Mouse (Mus musculus): ENCODE measurements around the gene Mst1. TPM values are rescaled to one million over a fixed set of nuclear protein-coding genes. Genes with fewer than 3 reads are reported as not detected.

Gene Mst1
- total RNA-seq (2021), result under 1 TPM in 1 of 2 experiments, not detected in 1; 0.11 TPM
- long read RNA-seq, experiment 1, result 0 reads
- long read RNA-seq, experiment 2, partial matches to known transcripts, result 0 of 1 reads
- long read RNA-seq, experiment 2, other reads (novel, unspliced or antisense), result 1 of 1 reads

DNA sequence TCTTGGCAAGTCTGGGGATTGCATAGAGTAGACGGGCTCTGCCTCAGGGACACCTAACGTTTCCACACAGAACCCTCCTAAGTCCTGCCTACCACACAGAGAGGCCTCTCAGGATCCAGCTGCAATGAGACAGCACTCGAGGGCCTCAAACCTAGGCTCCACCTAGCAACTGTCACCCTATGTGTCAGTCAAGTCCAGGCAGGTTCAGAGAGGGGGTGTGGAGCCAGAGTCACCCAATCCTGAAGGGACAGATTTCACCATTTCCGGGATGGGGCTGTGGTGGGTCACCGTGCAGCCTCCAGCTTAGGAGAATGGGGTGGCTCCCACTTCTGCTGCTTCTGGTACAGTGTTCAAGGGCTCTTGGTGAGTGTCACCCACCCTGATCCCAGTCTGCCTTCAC, at the start of gene Mst1:
Gene Mst1, plus strand, starts transcription at position 269 of the 400 bp plus-strand sequence.
- no peak for DNase-seq

DNA sequence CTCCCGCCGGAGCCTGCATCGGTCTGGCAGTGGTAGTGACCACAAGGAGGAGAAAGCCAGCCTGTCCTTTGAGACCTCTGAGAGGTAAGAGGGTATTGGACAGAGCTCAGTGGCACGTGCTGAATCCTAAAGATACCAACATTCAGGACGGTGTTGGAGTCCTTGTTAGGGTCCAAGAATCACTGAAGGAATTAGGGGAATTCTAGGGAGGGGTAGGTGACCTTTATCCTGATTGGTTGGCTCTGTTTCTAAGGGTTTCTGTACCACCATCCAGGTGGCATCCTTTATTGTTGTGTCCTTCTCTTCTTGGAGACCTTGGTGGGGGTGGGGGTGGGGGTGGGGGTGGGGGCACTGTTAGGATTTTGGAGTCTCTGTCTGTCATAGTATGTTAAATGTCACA, 48.1 kb upstream of the Mst1 start:
- DNase-seq, result no peak

DNA sequence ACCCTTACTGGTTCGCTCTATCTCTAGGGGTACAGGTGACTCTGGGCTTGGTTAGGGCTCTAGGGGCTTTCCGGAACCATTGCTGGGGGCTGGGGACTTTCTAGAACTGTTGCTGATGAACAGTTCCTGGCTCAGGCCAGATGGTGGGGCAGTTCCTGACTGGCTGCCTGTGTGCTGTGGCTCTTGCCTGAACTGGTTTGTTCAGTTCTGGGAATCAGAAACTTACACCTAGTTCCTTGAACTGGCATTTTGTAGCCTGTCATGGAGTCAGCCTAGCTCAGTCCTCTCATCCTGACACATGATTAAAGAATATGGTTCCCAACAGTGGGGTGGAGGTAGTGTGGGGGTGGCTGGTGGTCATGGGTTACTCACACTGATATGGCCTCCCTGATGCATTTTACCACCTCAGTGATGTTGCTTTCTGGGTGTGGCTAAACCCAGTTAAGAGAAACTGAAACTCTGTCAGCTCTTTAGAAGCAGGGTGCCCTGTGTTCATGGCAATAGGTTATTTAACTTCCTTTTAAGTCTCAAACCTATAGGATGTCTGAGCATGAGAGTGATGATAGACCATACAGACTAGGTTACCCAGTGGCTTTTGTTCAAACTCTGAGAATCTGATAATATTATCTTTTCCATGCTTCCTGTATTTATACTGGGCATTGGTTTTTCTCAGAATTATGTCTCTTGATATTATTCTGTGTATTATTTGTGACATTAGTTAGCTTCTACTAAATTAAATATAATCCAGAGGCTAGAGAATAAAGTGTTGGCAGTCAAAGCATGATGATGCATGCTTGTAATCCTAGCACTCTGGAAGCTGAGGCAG, 44.7 kb upstream of the Mst1 start:
- no peak for DNase-seq

DNA sequence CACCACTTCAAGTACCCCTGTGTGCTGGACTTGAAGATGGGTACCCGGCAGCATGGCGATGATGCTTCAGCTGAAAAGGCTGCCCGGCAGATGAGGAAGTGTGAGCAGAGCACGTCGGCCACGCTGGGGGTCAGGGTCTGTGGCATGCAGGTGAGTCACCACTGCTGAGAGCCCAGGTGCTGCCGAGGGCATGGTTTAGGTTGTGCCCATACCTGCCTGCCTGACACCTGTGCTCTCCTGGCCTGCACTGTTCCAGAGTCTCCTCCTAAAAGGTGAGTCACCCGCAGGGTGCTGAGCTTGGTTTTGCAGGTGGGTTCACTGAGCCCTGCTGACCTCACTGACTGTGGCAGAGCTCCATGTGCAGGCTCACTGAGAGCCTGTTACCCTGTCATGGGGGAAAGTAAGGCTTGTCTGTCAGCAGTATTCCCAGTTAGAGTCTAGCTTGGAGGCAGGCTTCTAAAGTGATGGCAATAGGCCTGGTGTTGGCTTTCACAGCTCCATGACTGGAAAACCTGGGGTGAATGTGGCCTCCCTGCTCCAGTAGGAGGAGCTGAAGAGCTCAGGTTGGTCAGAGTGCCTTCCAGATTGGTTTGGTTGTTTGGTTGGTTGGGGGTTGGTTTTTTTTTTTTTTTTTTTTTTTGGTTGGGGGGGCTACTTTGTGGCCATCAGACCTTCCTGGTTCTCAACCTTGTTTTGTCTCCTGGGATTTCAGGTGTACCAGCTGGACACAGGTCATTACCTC, 35.3 kb upstream of the Mst1 start:
- DNase-seq, result peak; percentile 7

DNA sequence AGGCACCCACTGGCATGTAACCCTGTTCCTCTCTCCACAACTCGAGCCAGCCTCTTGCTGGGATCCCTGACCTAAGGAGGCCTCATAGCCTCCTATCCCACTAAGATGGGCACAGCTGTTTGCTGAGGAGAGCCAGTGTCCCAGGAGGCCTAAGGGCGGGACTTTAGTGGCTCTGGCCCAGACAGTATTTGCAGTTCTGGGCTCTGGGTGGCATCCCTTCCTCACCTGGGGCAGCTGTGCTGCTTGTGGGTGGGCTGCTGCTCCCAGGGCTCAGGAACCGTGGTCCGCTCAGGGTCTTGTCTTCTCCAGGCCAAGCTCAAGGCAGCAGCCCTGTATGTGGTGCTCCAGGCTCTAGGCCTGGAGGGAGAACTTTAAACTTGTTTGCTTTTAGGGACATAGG, 33.7 kb upstream of the Mst1 start:
- peak; percentile 6 for DNase-seq

DNA sequence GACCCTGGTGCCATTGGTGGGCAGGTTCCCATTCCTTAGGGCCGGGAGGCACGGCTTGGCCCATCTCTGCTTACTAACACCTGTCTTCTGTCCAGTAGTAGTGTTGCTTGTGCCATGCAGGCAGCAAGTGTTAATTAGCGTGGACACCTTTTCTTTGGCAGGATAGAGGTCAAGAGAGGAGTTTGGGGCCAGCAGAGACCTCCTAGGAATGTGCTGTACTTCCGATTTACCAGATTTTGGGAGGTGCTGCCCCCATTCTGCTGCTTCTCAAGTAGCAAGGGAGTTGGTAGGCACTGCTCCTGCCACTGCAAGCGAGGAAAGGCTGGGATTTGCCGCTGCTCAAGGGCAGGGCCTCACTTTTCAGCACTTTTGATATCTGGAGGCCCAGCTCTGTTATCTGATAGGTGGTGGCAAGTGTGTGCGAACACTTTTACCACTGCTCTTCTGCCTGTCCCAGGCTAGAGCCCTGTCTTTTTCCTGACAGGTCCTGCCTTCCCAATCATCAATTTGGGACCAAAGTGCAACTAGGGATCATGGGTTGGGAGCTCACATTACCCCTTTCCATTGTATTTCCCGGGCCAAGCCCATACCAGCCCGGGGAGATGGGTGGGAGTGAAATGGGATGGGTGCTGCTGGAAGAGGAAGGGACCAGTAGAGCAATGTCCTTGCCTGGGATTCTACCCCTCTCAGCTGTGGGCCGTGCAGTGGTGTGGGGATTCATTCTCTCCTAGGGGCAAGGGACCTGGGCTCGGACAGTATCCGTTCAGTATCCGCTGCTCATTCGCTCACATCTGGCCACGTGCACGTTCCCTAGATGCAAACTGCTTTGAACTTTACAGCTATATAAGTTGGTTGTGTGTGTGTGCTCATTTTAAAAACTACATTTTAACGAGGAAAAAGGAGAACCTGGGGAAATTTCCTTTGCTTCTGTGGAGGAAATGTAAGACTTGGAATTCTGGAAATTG, 32.4 kb upstream of the Mst1 start:
- DNase-seq, result peak; percentile 11

DNA sequence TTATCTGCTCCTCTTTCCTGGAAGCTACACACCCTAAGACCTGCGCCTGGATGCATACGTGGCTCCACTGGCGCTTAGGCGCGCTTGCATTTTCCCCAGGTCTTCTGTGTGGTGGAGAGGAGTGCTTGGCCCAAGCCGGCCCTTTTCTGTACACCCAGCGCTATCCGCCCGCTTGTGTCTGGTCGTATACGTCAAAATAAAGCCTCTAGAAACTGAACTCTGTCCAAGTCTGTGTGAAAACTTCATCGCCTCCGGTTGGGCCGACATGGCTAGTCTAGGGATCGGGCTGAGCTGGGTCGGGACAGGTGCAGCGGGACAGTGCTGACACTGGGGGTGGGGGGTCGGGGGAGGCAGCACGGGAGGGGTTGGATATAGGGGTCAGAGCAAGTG, 31.7 kb upstream of the Mst1 start:
- no peak for DNase-seq

DNA sequence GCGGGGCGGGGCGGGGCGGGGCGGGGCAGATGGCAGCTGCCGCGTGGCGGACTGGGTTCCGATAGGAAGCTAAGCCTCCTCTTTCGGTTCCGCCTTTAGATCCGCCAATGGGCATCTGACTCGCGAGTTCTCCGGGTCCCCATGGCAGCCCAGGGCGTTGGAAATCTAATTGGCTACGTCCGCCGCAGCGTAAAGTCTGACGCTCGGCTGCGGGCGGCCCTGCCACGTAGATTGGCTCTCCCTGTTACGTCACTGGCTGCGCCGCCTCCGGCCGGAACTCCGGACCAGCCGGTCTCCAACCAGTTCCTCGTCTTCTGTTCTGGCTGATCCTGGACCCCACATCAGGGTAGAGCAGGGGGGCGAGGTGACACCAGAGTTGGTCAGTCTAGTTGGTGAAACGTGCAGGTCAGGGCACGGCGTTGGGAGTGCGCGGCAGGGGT, 31.2 kb upstream of the Mst1 start, which contains the start of gene Gmppb:
Gene Gmppb, plus strand, starts transcription at position 227 of the 440 bp plus-strand sequence.
- peak; percentile 92 for DNase-seq

DNA sequence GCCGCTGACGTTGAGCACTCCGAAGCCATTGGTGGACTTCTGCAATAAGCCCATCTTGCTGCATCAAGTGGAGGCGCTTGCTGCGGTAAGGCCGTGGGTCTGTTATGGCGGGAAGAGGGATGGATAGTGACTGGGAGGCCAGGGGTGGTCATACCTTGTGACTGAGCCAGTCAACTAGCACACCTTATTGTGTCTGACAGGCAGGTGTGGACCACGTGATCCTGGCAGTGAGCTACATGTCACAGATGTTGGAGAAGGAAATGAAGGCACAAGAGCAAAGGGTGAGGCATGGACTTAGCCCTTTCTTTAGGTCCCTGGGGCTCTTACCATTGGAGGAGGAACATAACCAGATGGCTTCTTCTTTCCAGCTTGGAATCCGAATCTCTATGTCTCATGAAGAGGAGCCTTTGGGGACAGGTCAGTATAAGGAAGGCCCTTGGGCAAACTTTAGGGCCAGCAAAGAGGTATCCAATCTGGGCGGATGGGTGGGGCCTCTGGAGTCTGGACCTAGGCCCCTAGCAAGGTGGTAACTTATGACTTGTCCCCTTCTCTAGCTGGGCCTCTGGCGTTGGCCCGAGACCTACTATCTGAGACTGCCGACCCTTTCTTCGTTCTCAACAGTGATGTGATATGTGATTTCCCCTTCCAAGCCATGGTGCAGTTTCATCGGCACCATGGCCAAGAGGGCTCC, 30.5 kb upstream of the Mst1 start:
- no peak for DNase-seq

DNA sequence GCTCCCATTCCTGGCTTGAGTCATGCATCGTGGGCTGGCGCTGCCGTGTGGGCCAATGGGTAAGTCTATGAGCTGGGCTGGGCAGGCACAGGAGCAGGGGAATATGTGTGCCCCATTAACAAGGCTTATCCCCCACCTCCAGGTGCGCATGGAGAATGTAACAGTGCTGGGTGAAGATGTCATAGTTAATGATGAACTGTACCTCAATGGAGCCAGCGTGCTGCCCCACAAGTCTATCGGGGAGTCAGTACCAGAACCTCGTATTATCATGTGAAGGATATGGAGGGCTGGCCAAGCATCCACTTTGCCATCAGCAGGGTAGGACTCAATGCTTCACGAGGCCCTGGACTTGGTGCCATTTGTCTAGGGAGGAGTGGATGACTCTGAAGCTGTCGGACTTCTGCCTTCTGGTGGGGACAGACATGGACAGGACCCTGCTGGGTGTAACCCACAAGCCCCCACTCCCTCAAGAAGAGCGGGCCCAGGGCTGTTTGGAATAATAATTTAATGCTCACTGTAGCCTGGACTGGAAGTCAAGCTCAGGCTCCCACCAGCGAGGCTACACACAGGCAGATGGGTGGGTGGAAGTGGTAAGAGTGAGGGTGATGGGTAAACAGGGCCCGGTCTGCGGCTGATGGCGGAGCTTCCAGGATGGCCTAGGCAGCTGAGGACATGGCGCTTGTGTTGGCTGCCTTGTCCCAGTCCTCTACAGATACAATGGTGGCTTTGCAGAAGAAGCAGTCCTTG, 28.9 kb upstream of the Mst1 start:
- peak; percentile 9 for DNase-seq

DNA sequence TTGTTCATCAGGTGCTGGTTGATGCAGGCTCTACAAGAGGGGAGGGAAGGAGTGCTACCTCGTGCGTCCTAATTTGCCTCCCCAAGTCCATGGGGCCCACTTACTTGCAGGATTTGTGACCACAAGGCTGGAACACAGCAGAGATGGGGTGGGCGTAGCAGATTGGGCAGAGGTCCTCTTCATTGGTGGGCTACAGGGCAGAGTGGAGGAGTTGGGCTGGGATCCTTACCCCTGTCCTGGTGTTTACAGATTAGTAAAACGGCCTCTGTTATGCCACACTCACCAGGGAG, 28.4 kb upstream of the Mst1 start:
- no peak for DNase-seq

DNA sequence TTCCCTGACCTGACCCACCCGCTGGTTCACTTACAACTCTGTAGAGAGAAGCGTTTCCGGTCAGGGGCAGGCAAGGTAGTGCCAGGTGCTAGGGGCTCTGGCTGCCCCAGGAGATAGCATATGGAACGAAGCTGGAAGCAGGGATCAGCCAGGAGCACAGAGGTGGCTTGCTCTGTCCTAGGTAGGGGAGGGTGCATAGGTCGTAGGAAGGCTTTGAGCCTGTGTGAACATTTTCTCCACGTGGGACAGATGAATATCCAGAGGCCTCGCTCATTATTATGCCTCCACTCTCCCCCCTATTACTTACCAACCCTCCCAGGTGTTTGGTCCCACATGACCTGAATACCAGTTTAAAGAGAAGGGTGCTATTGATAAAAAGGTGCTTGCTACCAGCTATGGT, 27.8 kb upstream of the Mst1 start:
- no peak for DNase-seq

DNA sequence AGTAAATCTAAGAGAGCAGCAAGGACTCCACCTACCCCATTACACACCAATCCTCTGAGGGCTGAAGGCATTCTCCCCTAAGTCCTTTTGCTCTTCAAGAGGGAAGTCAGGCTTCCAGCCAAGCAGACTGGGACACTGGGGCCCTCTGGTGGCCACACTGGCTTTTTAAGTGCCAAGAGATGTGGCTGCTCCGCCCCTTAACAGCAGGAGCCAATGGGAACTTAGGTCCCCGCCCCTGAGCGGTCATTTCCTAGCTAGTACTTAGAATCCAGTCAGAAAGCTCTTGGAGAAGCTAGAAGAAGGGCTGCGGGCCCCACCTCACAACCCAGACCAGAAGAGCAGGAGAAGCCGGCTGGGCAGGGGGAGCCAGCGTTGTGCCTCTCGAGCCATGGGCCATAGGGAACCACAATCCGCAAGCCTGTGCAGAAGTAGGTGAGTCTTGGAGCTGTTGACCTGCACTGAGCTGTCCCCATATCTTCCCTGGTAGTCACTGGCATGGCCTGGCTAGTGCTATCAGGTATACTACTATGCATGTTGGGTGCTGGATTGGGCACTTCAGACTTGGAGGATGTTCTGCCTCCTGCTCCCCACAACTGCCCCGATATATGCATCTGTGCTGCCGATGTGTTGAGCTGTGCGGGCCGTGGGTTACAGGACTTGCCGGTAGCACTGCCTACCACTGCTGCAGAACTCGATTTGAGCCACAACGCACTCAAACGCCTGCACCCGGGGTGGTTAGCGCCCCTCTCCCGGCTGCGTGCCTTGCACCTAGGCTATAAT, 27.2 kb upstream of the Mst1 start, which contains the start of gene Amigo3:
Gene Amigo3, plus strand, starts transcription at position 275 of the 780 bp plus-strand sequence.
- peak; percentile 97 for DNase-seq

DNA sequence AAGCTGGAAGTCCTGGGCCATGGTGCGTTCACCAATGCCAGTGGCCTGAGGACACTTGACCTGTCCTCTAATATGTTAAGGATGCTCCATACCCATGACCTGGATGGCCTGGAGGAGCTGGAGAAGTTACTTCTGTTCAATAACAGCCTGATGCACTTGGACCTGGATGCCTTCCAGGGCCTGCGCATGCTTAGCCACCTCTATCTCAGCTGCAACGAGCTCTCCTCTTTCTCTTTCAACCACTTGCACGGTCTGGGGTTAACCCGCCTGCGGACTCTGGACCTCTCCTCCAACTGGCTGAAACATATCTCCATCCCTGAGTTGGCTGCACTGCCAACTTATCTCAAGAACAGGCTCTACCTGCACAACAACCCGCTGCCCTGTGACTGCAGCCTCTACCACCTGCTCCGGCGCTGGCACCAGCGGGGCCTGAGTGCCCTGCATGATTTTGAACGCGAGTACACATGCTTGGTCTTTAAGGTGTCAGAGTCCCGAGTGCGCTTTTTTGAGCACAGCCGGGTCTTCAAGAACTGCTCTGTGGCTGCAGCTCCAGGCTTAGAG, 26.5 kb upstream of the Mst1 start:
- DNase-seq, result peak; percentile 24

DNA sequence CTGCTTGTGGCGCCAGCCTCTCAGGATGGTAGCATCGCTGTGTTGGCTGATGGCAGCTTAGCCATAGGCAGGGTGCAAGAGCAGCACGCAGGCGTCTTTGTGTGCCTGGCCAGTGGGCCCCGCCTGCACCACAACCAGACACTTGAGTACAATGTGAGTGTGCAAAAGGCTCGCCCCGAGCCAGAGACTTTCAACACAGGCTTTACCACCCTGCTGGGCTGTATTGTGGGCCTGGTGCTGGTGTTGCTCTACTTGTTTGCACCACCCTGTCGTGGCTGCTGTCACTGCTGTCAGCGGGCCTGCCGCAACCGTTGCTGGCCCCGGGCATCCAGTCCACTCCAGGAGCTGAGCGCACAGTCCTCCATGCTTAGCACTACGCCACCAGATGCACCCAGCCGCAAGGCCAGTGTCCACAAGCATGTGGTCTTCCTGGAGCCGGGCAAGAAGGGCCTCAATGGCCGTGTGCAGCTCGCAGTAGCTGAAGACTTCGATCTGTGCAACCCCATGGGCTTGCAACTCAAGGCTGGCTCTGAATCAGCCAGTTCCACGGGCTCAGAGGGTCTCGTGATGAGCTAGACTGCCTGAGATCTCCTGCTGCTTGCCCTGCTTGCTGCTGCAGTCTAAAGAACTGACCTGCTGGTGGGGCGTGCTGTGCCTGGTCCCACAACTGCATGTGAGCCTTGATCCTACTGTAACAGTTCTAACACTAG, 25.8 kb upstream of the Mst1 start:
- DNase-seq, result peak; percentile 15

DNA sequence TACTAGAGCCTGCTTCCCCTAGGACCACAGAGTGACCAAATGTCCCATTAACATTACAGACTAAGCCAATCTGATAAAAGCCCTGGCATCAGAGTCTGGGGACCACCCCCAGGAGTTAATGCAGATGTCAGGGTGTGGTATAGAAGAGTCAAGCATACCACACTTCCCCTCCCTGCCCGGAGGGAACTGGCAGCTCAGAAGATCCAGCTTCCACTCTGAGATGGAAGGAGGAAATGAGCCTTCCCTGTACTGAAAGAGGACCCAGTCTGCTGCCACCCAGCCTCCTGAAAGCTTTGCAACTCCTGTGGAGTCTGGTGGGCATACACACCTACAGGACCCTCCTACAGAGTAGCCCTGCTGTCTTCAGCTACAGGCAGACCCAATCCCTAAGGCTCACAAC, 25.2 kb upstream of the Mst1 start:
- DNase-seq, result no peak

DNA sequence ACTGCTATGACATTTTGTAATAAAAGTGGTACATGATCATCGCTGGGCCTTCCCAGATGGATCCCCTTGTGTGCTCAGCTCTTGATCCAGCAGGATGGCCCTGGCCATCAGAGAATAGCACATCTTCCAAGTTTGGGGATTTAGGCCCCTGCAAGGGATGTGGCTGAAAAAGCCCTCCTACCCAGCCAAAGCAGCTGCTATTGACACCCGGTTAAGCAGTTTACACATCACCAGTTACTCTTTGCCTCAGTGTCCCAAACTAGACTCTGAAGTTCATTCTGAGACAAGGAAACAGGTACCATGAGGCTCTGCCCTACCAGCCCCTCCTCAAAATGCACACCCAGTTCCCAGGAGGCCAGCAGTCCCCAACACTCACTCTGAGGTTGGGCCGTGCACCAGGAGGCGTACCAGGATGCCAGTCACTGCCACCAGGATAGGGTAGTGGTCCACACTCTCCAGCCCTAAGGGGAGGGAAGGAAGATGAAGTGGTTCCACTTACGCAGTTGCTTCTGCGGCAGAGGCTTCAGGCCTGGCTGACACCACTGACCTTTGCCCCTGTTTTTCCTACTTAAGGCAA, 24.5 kb upstream of the Mst1 start:
- DNase-seq, result no peak

Data from gastrocnemius, postnatal 10 days (tissue).